Mouse (Mus musculus) C2C12 (cell line): ENCODE results near the gene Actr1b.

Source experiments
- CTCF ChIP-seq: IDR thresholded peaks from one replicate; pipeline ENCODE4 v1.5.1; 2011; ENCODE audit not compliant: control insufficient read depth, insufficient read depth, insufficient read length
- MAX ChIP-seq: IDR thresholded peaks from one replicate; pipeline ENCODE4 v1.6.1; 2011; ENCODE audit warnings: mild to moderate bottlenecking, control low read depth

DNA sequence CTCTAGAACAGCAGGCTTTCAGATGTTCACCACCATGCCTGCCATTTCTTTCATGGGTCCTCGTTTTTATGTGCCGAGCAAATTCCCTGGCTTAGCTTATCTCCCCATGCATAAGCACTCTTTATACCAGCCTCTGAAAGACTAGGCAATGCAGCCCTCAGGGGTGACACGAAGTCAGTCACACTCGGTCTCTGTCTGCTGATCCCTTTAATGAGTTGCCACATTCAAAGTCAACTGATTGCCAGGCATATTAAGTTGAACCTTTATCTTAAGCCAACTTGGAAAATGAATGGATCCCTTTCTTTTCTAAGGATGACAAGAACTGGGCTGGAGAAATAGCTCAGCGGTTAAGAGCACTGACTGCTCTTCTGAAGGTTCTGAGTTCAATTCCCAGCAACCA lies 25.0 kb upstream of the Actr1b start:
- TF ChIP-seq CTCF (no peak), MAX (no peak)
